Mouse (Mus musculus) skeletal muscle tissue, adult 2 months (tissue): ENCODE measurements at regions not wholly inside any gene's neighbourhood (a gene's known extent, or its start where the extent isn't known, plus 50 kb on each side); places are given as distances from the start of the nearest gene placed in this dataset.
"Not testable (repeated sequence)": the region's sequence is repeated elsewhere in the genome, so short reads cannot be mapped to it uniquely, and the experiment has no call there.

Experiments used
- DNase-seq: peaks from one replicate; pipeline ENCODE4 v3.0.0-alpha.2; 2012; ENCODE audit warnings: low read depth, low spot score

DNA sequence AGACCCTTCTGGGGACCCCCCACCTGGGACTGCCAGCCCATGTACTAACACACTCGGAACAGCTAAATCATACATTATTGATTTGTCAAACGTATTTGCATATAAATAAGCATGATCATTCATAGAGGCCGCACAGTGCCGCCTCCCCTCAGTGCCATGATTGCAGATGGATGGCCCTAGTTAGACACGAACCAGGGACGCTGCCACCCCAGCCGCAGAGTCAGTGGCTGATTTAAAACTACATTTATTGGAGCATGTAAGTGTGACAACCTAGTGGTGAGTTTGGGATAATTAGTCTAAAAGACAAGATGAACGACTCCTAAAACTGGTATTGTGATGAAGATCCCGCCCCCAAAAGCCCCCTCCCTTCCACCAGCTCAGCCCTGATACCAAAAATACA lies 138.3 kb upstream of the Top1 start:
- no peak for DNase-seq

DNA sequence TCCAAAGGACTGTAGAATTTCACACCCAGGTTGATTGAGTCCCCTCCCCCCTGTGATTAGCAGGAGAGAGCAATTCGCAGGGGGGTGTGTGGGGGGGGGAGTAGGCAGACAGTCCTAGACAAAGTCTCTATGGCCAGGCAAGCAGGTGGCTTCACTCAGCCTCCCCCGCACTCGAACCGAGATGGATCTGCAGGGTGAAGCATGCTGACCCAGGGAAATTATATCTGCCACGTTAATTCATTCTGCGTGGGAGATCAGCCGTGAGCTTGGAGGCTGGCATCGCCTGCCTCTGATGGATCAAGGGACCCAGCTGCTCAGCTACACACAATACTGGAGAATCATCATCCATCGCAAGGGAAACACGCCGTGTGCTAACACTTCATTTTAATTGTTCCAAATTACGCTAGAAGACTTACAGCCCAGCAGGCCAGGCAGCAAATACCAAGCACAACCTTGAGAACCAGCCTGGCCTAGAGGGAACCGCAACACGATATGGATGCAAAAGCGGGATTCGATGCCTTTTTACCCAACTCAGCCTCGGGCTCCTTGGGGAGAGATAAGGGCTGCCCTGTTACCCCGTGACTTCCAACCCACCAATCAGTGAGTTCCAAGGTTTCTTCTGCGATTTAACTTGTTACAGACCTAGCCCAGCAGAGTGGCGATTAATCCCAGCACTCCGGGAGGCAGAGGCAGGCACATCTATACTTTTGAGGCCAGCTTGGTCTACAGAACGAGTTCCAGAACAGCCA lies 137.7 kb upstream of the Top1 start:
- DNase-seq: no peak

DNA sequence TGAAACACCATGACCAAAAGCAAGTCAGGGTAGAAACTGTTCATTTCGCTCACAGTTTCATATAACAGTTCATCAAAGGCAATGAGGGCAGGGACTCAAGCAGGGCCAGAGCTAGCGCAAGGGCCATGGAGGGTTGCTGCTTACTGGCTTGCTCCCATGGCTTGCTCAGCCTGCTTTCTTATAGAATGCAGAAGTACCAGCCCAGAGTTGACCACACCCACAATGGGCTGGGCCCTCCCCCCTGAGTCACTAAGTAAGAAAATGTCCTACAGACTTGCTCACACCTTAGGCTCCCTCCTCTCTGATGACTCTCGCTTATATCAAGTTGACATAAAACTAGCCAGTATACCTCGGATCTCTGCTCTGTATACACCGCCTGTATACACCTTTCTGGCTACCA lies 135.5 kb upstream of the Top1 start:
- DNase-seq: no peak

DNA sequence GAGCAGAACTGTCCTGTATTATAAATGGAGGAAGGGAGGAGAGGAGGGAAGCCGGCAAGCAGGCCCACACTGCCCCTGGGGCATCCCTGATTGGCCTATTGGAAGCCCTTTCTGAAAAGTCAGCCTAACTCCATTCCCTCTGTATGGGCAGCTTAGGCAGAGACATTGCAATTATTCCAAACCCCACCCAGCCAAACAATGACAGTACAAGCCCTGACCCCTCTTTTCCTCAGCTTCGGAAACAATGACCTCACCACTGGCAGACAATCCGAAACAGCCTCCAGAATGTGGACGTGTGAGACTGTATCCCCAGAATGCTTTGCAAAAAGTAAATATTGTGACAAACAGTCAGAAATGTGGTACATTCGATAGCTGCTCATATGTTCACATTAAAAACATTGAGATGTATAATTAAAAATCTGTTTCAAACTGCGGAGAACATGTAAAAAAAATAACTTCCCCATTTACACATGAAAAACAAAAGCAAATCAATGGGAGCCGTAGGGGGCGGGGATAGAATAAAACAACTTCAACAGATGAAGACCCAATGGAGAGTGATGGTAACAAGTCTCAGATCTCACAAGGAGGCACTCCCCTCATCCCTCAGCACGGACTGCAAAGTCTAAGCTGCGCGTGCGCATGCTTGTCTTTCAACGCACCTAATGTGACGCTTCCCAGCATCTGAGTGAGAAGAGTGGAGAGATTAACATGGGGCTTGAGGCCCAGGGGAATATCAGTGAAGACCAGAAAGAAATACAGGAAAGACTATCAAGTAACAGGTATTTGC lies 134.9 kb upstream of the Top1 start:
- DNase-seq: peak; percentile 20

DNA sequence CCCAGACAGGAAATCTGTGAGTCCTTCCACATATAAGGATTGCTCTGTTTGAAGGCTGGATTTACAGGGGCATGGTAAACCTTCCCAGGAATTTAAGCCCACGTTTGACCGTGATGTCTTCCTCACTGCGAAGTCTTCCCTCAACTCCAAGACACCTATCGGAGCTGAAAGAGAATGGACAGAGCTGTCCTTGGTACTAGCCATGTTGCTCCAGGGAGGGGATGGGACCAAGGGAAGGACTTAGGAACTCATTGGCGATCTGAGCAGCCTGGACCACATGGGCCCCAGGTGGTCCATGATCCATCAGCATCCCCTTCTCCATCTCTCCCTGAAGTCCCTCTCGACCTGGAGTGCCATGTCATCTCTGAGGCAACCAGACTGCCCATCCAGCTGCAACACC lies 130.1 kb upstream of the Top1 start:
- no peak for DNase-seq

DNA sequence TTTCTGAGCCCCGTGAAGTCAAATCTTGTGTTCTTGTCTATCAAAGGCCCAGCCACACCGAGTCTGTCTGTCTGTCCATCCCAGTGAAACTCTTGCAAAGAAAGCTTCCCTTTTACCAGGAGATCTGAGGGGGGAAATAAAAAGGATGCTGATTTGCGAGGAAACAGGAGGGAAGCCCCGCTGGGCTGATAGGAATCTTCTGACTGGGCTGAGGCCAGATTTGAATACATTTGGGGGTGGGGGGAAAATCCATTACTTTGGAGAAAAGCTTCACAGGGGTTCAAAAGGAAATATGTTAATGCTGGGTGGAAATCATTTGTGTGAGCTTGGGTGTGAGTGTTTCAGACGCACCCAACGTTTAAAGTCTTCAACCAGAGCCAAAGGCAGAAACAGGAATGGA lies 129.2 kb upstream of the Top1 start:
- no peak for DNase-seq

DNA sequence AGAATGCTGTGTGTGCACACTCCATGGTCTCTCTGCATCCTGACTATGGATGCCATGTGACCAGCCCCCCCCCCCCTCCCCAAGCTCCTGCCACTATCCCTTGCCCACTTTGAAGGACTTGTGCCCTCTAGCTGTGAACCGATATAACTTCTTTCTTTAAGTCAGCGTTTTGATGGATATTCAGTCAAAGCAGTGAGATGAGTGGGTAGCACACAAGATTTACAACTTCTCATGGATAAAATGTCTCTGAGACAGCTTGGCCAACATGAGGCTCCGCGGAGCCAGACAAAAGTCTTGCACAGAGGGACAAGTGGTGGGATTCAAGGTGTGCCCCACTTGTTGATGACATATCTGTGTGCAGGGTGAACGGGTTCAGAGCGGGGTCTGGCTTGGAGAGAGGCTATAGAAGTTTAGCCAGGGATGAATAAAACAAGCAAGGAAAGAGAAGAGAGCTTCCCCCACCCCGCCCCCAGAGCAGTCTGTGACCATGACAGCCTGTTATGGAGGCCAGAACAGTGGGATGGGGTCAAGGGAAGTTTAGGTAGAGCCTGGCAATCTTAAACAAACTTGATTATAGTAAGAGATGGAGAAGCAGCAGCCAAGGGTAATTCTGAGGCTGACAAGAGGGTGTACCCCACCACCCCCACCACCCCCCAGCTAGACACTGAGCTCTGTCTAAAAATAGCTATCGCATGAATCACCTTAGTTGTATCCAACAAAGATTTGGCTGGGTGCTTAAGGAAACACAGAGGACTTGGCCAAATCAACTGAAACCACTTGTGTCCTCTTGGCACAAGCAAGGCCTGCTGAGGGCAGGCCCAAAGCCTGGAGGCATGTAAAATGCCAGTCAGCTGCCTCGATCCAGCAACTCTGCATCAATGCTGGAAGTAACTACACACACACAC lies 120.1 kb upstream of the Top1 start:
- peak; percentile 38 for DNase-seq

DNA sequence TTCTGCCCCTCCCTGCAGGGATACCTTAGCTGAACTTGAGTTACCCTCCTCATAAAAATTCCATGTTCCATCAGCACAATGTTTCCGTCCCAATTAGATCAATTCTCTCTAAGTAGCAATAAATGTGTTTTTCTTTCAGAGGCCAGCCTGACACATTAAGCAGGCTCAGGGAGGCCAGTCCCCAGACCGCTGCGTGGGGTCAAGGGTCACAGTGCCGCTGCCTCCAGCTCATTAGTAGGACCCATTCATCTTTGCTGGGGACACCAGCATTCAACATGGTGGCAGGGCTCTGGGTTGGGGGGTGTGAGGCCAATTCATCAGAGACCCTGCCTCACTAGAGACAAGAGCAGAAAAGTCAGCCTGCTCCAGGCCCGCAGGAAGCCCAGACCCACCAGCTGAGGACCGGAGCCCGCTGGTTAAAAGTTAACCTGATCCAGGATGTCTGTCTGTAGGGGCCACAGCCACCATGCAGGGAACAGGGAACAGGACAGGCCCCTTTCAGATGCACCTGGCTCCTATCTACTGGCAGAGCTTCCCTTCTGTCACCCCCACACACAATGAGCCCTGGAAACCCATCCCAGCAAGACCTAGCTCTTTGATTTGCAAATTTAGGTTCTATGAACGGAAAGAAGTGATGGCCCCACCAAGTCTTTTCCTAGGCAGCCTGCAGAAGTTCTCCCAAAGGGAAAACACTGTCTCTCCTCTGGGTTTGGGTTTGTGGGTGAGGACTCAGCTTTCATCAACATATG lies 119.1 kb upstream of the Top1 start:
- no peak for DNase-seq

DNA sequence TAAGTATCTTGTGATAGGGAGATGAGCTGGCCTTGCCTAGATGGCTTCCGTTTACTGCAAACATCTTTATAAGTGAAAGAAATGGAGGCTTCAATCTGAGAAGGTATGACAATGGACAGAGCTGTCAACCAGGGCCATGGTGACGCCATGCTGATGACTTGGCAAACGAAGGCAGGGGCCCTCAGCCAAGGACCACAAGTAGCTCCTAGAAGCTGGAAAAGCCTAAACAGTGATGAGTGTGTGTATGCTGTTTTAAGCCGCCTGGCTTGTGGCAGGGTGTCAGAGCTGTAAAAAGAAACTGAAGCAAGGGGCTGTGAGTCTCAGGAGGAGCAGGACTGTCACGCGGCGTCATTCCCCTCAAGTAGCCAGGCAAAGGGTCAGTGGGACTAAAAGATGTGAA lies 116.4 kb upstream of the Top1 start:
- DNase-seq: no peak

DNA sequence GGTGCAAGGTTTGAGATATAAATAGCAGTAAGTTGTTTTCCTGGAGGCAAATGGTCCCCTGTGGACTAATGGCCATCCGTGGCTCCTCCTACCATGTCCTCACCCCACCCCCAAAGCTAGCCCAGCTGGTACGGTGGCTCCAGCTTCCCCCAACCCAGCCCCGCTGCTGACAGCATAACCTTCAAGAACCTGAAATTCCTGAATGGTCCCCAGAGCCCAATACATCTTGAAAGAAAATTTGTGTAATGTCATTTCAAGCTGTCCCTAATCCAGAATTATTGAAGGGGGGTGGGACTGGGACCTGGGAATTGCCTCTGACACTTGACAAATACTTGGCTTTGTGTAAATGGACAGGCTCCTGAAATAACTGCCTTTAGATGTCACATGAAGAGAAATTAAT lies 115.3 kb upstream of the Top1 start:
- peak; percentile 22 for DNase-seq

DNA sequence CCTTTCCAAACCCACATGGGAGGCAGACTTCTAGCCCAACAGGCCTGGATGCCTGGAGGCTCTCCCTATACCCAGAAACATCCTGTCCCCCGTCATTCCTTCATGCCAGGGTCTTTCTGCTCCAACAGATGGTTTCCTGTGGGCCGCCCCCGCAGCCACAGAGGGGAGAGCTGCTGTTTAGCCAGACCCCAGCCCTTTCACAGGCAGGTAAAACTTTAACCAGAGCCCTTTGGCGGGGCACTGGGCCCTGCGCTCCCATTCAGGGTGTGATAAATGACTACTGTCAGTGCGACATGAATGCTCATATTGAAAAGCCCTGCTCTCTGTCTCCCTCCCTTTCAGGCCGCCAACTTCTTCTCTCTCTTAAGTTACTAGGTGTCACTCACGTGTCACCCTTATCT lies 108.4 kb upstream of the Top1 start:
- DNase-seq: no peak

DNA sequence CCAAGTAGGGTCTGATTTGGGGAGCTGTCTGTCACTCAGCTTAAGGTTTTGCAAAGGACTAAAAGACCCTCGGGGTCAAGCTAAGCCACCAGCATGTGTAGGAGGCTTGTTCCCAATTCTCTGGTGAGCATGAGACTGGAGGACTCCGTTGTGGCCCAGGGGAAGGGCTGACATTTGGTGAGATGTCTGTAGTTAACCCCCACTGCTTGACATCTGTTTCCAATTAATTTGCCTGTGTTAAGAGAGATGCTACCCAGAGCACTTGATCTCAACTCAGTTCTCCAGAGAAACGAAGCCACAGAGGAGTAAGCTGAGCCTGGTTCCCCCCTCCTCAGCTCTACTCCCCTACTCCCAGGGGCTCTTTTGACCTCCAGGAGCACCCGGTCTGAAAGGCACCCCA lies 100.2 kb upstream of the Top1 start:
- no peak for DNase-seq

DNA sequence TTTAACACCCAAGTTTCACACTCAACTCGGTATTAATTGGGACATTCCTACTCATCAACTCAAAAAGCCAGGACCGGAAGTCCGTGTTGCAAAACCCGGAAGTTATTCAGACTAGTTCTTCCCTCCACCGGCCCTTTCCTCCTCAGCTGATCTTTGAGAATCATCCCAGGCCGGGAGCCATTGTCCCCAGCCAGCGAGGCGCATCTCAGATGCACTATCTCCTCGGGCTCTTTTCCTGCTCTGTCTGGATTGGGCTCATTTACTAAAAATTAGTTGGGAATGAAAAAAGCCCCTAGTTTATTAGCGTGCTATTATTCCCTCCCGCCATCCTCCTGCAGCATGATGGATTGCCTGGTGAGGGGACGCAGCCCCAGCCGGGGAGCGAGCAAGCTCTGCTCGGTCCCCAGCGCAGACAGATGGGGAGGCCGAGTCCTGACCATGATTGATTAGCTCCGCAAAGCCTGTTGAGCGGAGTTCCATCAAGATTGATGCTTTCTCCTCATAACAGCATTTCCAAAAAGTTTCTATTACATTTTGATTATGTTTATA lies 93.5 kb upstream of the Top1 start:
- DNase-seq: no peak

DNA sequence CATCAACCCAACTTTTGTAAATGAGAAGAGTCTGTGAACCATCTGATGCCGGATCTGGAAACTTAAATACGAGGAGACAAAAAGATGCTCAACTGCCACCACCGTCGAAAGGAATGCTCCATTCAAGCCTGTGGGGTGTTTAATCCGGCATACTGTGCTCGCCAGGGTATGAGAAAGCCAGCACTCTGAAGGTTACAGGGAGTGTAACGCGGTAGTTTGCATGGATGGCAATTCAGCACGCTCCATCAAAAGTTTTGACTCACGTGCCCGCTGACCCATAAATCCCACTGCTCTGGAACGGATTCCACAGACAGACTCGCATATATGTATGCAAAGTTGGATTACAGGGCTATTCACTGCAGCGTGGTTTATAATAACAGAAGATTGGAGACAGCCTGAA lies 84.0 kb upstream of the Top1 start:
- DNase-seq: no peak

DNA sequence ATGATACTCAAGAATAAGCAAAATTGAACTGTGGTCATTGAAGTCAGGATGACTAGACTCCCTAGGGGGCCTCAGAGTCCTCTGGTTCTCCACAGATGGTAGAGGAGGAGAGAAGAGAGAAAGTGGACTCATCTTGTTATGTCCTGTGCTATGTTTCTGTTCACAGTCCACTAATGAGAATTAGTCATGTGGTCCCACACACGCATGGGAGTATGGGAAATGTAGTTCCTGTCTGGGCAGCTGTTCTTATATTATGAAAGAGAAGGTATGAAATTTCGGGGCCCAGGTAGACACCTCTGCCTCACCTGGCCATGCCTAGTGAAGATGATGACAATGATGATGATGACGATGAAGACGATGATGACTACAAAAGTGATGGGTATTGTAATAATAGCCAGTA lies 77.9 kb upstream of the Top1 start:
- no peak for DNase-seq

DNA sequence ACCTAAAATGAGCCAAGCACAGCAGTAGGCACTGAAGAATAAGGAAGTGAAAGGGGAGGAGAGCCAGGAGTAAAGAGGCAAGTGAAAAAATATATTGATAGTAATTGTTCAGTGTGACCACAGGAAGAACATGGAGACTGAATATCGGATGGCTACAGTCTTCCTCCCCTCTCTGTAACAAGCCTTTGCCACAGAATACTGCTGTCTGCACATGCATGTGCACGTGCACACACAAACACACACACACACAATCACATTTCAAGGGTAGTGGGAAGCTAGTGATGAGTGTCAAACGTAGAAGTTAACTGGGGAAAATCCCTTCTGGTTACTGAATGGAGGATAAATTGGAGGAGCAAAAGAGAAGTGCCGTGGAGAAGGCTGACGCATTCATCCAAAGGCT lies 76.2 kb upstream of the Top1 start:
- DNase-seq: no peak

DNA sequence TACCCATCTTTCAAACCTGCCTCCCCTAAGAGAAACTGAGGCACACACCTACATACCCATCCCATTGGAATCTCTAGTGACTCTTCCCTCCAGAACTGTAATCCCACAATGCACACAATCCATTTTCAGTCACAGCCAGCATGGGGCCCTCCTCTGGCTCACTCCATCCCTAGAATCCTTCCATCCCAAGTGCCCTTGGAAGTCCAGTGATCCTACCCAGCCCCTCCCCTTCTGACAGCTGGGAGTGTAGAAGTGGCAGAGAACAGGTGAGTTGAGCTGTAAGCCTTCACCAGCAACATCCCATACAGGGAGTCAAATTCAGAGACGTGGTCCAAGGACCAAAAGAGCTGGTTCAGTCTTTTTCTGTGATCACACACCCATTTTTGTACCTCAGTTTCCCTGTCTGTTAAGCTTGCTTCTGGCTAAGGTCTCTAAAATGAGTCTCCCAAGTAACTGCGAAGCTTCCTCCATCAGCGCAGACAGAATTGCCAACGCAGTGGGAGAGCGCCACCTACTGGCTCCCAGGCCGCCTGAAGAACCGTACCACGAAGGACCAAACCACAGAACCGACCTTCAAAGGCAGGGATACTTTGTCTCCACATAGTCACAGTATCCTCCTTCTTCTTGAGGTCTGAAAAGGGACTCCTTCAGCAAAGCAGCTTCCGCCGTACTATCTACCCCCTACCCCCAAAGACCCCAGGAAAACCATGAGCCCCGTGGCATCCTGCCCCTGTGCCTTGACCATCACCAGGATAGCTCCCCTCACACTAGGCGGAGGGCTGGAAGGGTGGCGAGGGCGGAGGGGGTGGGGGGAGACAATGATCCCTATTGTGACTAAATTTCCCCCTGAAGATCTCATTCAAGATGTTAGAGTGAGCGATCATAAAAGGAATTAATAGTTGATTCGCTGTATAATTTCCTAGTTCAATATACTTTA lies 67.0 kb upstream of the Top1 start:
- peak; percentile 46 for DNase-seq

DNA sequence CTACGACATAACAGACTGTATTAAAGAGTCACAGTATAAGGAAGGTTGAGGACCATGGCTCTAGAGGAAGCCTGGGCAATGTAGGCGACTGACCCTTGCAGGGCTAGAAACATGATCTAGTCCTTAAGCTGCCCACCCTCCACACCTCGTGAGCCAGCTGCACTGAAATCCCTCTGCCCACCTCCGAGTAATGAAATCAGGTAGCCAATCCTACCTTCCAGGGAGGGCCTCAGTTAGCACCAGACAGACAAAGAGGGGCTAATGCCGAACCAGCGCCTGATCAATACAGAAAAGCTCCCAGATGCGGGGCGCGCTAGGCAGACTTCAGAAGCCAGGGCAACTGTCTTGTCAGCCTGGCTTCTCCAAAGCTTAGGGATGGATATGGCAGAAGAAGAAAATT lies 65.4 kb upstream of the Top1 start:
- DNase-seq: no peak

DNA sequence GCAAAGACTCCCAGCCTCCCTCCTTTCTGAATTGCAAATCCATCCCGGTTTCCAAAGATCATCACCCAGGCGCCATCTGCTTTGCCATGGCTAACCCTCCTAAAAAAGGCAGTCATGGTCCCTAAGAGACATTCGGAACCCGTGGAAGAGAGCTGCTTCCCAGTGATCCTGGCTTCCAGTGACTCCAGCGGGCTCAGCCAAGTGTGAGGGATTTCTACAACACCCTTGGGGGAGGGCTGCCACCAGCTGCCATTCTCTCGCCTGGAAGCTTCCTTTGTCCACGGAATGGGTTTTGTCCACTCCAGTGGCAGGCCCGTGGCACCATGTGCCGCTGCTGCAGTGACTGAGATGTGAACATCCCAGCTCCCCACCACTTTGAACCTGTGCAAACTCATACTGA lies 64.7 kb upstream of the Top1 start:
- DNase-seq: no peak

DNA sequence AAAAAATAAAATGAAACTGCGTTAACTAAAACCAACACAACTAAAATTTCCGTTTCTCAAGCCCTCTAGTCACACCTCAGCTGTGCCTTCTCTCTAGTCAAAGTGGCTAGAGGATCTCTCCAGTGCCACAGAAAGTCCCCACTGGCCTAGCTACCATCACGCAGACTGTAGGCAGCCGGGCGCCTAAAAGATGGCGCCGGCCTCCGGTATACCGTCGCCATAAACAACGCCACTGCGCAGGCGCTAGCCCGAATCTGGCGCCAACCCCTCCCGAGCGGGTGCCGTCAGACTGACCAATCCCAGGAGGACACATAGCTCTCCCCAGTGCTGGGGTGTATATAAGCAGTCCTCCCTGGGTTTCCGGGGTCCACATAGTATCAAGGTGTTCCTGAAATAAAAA lies 62.7 kb upstream of the Top1 start:
- not testable (repeated sequence) for DNase-seq
